Mouse (Mus musculus): Measurements from ENCODE around the gene Iqcf3. TPM values are rescaled to one million over a fixed set of nuclear protein-coding genes. Genes with fewer than 3 reads are reported as not detected.
A peak's percentile ranks its signal among the peaks of the same experiment; 100 is the strongest.

Gene Iqcf3
- polyA plus RNA-seq, 1 experiment, result 612 TPM

DNA sequence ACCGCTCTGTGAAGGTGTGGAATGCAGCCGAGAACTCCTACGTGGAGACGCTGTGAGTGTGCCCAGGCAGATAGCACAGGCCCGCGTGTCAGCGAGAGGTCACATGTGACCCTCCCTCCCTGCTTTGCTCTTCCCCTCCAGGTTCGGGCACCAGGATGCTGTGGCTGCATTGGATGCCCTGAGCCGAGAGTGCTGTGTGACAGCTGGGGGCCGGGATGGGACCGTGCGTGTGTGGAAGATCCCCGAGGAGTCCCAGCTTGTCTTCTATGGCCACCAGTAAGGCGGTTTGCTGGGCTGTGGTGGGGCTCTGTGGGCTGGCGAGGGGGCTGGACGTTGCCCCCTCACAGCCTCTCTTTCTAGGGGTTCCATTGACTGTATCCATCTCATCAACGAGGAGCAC is 77.8 kb downstream of the Iqcf3 start:
- H3K36me3 ChIP-seq (ENCODE audit: control insufficient read depth, insufficient read depth, low read length), result no peaks in the 10 kb centered on the region
- no peak overlapping the region for H3K4me3 ChIP-seq (ENCODE audit: control insufficient read depth, low read depth, low read length)
- TF ChIP-seq POLR2A (IDR thresholded peaks at IDR 0.05; ENCODE audit: control insufficient read depth, low read depth, low read length), result no peak
- no peak for TF ChIP-seq CTCF (IDR thresholded peaks at IDR 0.05; ENCODE audit: control insufficient read depth, insufficient read depth, insufficient replicate concordance, low read depth, low read length)
- no peaks in the 10 kb centered on the region for H3K4me1 ChIP-seq (ENCODE audit: control insufficient read depth, insufficient read depth, low read length)
- H3K27ac ChIP-seq (ENCODE audit: control insufficient read depth, insufficient read depth, low read depth, low read length), result no peak overlapping the region
- H3K27me3 ChIP-seq (ENCODE audit: control insufficient read depth, insufficient read depth, low read length), result no peaks in the 10 kb centered on the region

DNA sequence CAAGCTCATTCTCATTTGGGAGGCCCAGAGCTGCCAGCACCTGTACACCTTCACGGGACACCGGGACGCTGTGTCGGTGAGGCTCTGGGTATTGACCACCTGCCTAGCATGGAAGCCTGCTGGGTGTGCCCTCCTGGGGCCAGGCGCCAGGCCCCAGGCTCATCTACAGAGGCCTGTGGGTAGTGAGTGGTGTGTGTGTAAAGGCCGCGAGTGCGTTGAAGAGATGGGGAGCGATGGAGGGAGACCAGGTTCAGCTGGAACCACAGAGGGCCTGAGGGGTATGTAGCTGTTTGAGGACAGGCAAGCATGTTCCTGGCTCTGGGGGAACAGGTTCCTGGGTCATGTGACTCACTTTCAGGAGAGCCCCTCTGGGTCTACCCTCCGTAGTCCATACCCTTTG is 78.3 kb downstream of the Iqcf3 start:
- Histone ChIP-seq H3K27me3 (ENCODE audit: control insufficient read depth, insufficient read depth, low read length) (no peaks in the 10 kb centered on the region), H3K36me3 (ENCODE audit: control insufficient read depth, insufficient read depth, low read length) (no peaks in the 10 kb centered on the region), H3K27ac (ENCODE audit: control insufficient read depth, insufficient read depth, low read depth, low read length) (no peak overlapping the region), H3K4me3 (ENCODE audit: control insufficient read depth, low read depth, low read length) (no peak overlapping the region), H3K4me1 (ENCODE audit: control insufficient read depth, insufficient read depth, low read length) (peaks cover 2% of the 10 kb centered on the region)
- TF ChIP-seq CTCF (IDR thresholded peaks at IDR 0.05; ENCODE audit: control insufficient read depth, insufficient read depth, insufficient replicate concordance, low read depth, low read length) (no peak), POLR2A (IDR thresholded peaks at IDR 0.05; ENCODE audit: control insufficient read depth, low read depth, low read length) (no peak)

DNA sequence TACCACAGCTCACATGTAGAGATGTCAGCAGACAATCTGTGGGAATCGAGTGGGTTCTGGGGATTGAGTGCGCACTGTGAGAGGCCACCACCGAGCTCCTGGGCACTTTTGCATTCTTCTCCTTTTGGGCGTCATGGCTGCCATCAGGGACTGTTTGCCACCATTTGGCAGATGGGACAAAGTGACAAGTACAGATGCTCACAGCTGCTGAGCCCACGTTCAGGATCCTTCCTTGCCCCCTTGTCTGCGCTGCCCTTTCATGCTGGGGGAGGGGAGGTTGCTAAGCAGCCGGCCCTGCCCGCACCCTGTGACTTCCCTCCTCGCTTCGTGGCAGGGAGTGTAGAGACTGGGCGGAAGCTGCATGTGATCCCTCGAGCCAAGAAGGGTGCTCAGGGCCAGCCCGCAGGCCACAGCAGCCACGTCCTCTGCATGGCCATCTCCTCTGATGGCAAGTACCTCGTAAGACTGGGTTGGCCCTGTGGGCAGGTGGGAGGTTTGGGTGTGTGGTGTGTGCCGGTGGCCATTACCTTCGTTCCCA is 78.8 kb downstream of the Iqcf3 start:
- no peaks in the 10 kb centered on the region for H3K36me3 ChIP-seq (ENCODE audit: control insufficient read depth, insufficient read depth, low read length)
- no peak for TF ChIP-seq CTCF (IDR thresholded peaks at IDR 0.05; ENCODE audit: control insufficient read depth, insufficient read depth, insufficient replicate concordance, low read depth, low read length)
- TF ChIP-seq POLR2A (IDR thresholded peaks at IDR 0.05; ENCODE audit: control insufficient read depth, low read depth, low read length), result no peak

GRCm38 (mm10) chr9:106481676-106482075 is 79.8 kb downstream of the Iqcf3 start:
- H3K4me3 ChIP-seq (ENCODE audit: control insufficient read depth, low read depth, low read length), result no peak overlapping the region
- H3K4me1 ChIP-seq (ENCODE audit: control insufficient read depth, insufficient read depth, low read length), result peaks cover 6% of the 10 kb centered on the region
- TF ChIP-seq POLR2A (IDR thresholded peaks at IDR 0.05; ENCODE audit: control insufficient read depth, low read depth, low read length) (no peak), CTCF (IDR thresholded peaks at IDR 0.05; ENCODE audit: control insufficient read depth, insufficient read depth, insufficient replicate concordance, low read depth, low read length) (no peak)
- H3K27ac ChIP-seq (ENCODE audit: control insufficient read depth, insufficient read depth, low read depth, low read length), result no peak overlapping the region
- no peaks in the 10 kb centered on the region for H3K36me3 ChIP-seq (ENCODE audit: control insufficient read depth, insufficient read depth, low read length)
- H3K27me3 ChIP-seq (ENCODE audit: control insufficient read depth, insufficient read depth, low read length), result no peaks in the 10 kb centered on the region

More for the DNA sequence above, 78.8 kb downstream of the Iqcf3 start:
- Histone ChIP-seq H3K4me3 (ENCODE audit: control insufficient read depth, low read depth, low read length) (no peak overlapping the region), H3K4me1 (ENCODE audit: control insufficient read depth, insufficient read depth, low read length) (peaks cover 5% of the 10 kb centered on the region), H3K27ac (ENCODE audit: control insufficient read depth, insufficient read depth, low read depth, low read length) (no peak overlapping the region), H3K27me3 (ENCODE audit: control insufficient read depth, insufficient read depth, low read length) (no peaks in the 10 kb centered on the region)

- no peaks in the 10 kb centered on the region for H3K36me3 ChIP-seq (ENCODE audit: control insufficient read depth, insufficient read depth, low read length)
- TF ChIP-seq CTCF (IDR thresholded peaks at IDR 0.05; ENCODE audit: control insufficient read depth, insufficient read depth, insufficient replicate concordance, low read depth, low read length) (no peak), POLR2A (IDR thresholded peaks at IDR 0.05; ENCODE audit: control insufficient read depth, low read depth, low read length) (no peak)
- no peak overlapping the region for H3K4me3 ChIP-seq (ENCODE audit: control insufficient read depth, low read depth, low read length)
Measured at GRCm38 (mm10) chr9:106481075-106481474, 80.4 kb downstream of the Iqcf3 start.

DNA sequence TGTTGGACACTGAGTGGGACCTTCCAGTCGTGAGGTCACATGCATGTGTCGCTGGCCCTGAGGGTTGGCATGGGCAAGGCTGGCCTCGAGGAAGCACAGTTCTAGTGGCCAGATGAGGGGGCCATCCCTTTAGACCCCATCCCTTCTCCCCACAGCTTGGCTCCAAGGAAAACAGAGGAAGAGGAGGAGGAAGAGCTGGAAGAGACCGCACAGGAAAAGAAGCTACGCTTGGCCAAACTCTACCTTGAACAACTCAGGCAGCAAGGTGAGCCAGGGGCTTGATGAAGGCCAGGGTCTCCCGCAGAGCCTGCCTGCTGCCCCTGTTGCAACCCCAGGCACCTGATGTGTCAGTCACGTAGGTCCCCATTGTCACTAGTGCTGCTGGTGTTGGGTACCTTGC is 80.9 kb downstream of the Iqcf3 start:
- Histone ChIP-seq H3K36me3 (ENCODE audit: control insufficient read depth, insufficient read depth, low read length) (no peaks in the 10 kb centered on the region), H3K27ac (ENCODE audit: control insufficient read depth, insufficient read depth, low read depth, low read length) (no peak overlapping the region), H3K4me3 (ENCODE audit: control insufficient read depth, low read depth, low read length) (no peak overlapping the region), H3K27me3 (ENCODE audit: control insufficient read depth, insufficient read depth, low read length) (no peaks in the 10 kb centered on the region), H3K4me1 (ENCODE audit: control insufficient read depth, insufficient read depth, low read length) (peaks cover 16% of the 10 kb centered on the region)
- TF ChIP-seq POLR2A (IDR thresholded peaks at IDR 0.05; ENCODE audit: control insufficient read depth, low read depth, low read length) (no peak), CTCF (IDR thresholded peaks at IDR 0.05; ENCODE audit: control insufficient read depth, insufficient read depth, insufficient replicate concordance, low read depth, low read length) (no peak)

More at GRCm38 (mm10) chr9:106481075-106481474, 80.4 kb downstream of the Iqcf3 start:
- Histone ChIP-seq H3K27ac (ENCODE audit: control insufficient read depth, insufficient read depth, low read depth, low read length) (no peak overlapping the region), H3K4me1 (ENCODE audit: control insufficient read depth, insufficient read depth, low read length) (peaks cover 11% of the 10 kb centered on the region), H3K27me3 (ENCODE audit: control insufficient read depth, insufficient read depth, low read length) (no peaks in the 10 kb centered on the region)

DNA sequence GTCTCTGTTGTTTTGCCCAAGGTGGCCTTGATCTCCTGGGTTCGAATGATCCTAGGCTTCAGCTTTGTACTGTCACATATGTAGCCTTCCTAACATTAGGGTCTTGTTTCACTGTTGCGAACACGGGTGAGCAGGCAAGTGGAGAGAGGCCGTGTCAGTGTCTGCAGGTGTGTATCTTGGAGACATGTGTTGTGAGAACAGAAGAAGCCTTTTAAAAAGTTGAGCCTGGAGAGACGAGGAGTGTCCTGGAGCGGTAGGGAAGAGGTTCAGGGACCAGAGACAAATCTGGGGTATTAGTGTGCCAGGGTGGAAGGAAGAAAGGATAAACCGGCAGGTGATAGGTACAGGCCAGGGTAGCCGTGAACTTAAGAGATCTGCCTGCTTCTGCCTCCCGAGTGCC is 83.3 kb downstream of the Iqcf3 start:
- Histone ChIP-seq H3K4me1 (ENCODE audit: control insufficient read depth, insufficient read depth, low read length) (peaks cover 16% of the 10 kb centered on the region), H3K27ac (ENCODE audit: control insufficient read depth, insufficient read depth, low read depth, low read length) (peak overlapping the region; percentile 50; the same call in 1 of the 2 replicates)

More for the DNA sequence above, 83.3 kb downstream of the Iqcf3 start:
- Histone ChIP-seq H3K36me3 (ENCODE audit: control insufficient read depth, insufficient read depth, low read length) (no peaks in the 10 kb centered on the region), H3K27me3 (ENCODE audit: control insufficient read depth, insufficient read depth, low read length) (no peaks in the 10 kb centered on the region), H3K4me3 (ENCODE audit: control insufficient read depth, low read depth, low read length) (peak overlapping the region; percentile 87)
- TF ChIP-seq CTCF (IDR thresholded peaks at IDR 0.05; ENCODE audit: control insufficient read depth, insufficient read depth, insufficient replicate concordance, low read depth, low read length), result no peak
- TF ChIP-seq POLR2A (IDR thresholded peaks at IDR 0.05; ENCODE audit: control insufficient read depth, low read depth, low read length), result no peak
